8 mouse cellular contexts compared by ENCODE assay signal in genomic region chr9:123478586-123479195, GRCm38 (mm10). TPM values are rescaled to one million over a fixed set of nuclear protein-coding genes. Genes with fewer than 3 reads are reported as not detected.
DNase-seq lines count a peak whose midpoint lies in the region; ATAC-seq and TF ChIP-seq lines count a peak whose summit lies in the region.

TSS of gene Limd1 (plus strand) at chr9:123478706.

- DNase-seq in 3T3-L1 (ENCODE audit: low read depth, low spot score): peak; percentile 63
- peak; percentile 86 to 93 for DNase-seq in adrenal gland, adult (ENCODE audit: inconsistent age in 2 of 2, low spot score in 1 of 2)
- DNase-seq in embryonic facial prominence, embryonic 11.5 days (ENCODE audit: low spot score): no peak
- DNase-seq in heart, adult 9 months (ENCODE audit: low spot score in 2 of 2): peak; percentile 81
- peak; percentile 60 to 65 for DNase-seq in kidney, adult 8-10 months
- DNase-seq in liver, embryonic 14.5 days (ENCODE audit: low read depth in 3 of 3, low spot score in 3 of 3): peak; percentile 38 to 47 (median 45)
- peak; percentile 50 to 54 for DNase-seq in natural killer cell, adult 2 months (ENCODE audit: low spot score in 2 of 2)
- peak; percentile 77 for DNase-seq in stomach, postnatal 0 days (ENCODE audit: low spot score)

- peaks cover 5% of the 10 kb centered on the region for H3K4me1 ChIP-seq in embryonic facial prominence, embryonic 11.5 days (ENCODE audit: control insufficient read depth, insufficient read depth, low read length)
- H3K4me1 ChIP-seq in liver, embryonic 14.5 days (replicated peaks; ENCODE audit: control insufficient read depth in 2 of 2, insufficient read depth in 2 of 2, low read length in 1 of 2): peaks cover 40 to 46% of the 10 kb centered on the region in 2 experiments
- H3K4me1 ChIP-seq in stomach, postnatal 0 days (replicated peaks; ENCODE audit: control insufficient read depth, insufficient read depth): peaks cover 25% of the 10 kb centered on the region

- H3K9me3 ChIP-seq in embryonic facial prominence, embryonic 11.5 days (replicated peaks; ENCODE audit: control insufficient read depth, low read length): no peaks in the 10 kb centered on the region
- H3K9me3 ChIP-seq in liver, embryonic 14.5 days (ENCODE audit: control insufficient read depth, low read length): no peaks in the 10 kb centered on the region
- no peaks in the 10 kb centered on the region for H3K9me3 ChIP-seq in stomach, postnatal 0 days (ENCODE audit: control insufficient read depth, low read length)

- ATAC-seq in embryonic facial prominence, embryonic 11.5 days (replicated peaks; ENCODE audit: insufficient number of reproducible peaks, low FRiP score, low TSS enrichment, low read depth): peak; percentile 75
- peak; percentile 76 for ATAC-seq in liver, embryonic 14.5 days (ENCODE audit: insufficient read depth)
- ATAC-seq in stomach, postnatal 0 days (ENCODE audit: low FRiP score, low TSS enrichment): peak; percentile 93

- no peaks in the 10 kb centered on the region; the same call in 1 of the 2 replicates for H3K36me3 ChIP-seq in embryonic facial prominence, embryonic 11.5 days (replicated peaks; ENCODE audit: control insufficient read depth, insufficient read depth, low read depth, low read length)
- peaks cover 11% of the 10 kb centered on the region for H3K36me3 ChIP-seq in liver, embryonic 14.5 days (replicated peaks; ENCODE audit: control insufficient read depth, insufficient read depth, low read depth)
- no peaks in the 10 kb centered on the region for H3K36me3 ChIP-seq in stomach, postnatal 0 days (ENCODE audit: control insufficient read depth, insufficient read depth, low read length)

- H3K9ac ChIP-seq in embryonic facial prominence, embryonic 11.5 days (replicated peaks; ENCODE audit: low read length): peak within 1 kb of the TSS; percentile 78
- peak within 1 kb of the TSS; percentile 80 for H3K9ac ChIP-seq in liver, embryonic 14.5 days (replicated peaks)
- H3K9ac ChIP-seq in stomach, postnatal 0 days (ENCODE audit: low read length): peak within 1 kb of the TSS; percentile 78

- H3K27ac ChIP-seq in embryonic facial prominence, embryonic 11.5 days (replicated peaks; ENCODE audit: low read depth, low read length): peak within 1 kb of the TSS; percentile 52; the same call in 1 of the 2 replicates
- peak within 1 kb of the TSS; percentile 76 for H3K27ac ChIP-seq in liver, embryonic 14.5 days
- H3K27ac ChIP-seq in stomach, postnatal 0 days (replicated peaks): peak within 1 kb of the TSS; percentile 92

- no peaks in the 10 kb centered on the region for H3K27me3 ChIP-seq in embryonic facial prominence, embryonic 11.5 days (ENCODE audit: control insufficient read depth, insufficient read depth, low read length)
- H3K27me3 ChIP-seq in liver, embryonic 14.5 days (ENCODE audit: control insufficient read depth, insufficient read depth, low read length): no peaks in the 10 kb centered on the region
- H3K27me3 ChIP-seq in stomach, postnatal 0 days (ENCODE audit: control insufficient read depth, insufficient read depth, low read length): no peaks in the 10 kb centered on the region

- peak within 1 kb of the TSS; percentile 83 for H3K4me2 ChIP-seq in embryonic facial prominence, embryonic 11.5 days (ENCODE audit: low read depth, low read length)
- peak within 1 kb of the TSS; percentile 78 for H3K4me2 ChIP-seq in liver, embryonic 14.5 days (ENCODE audit: low read depth)
- peak within 1 kb of the TSS; percentile 92 for H3K4me2 ChIP-seq in stomach, postnatal 0 days (replicated peaks; ENCODE audit: low read depth)

- under 1% methylated on average over 22 of the region's 57 CpGs for WGBS in embryonic facial prominence, embryonic 11.5 days
- WGBS in liver, embryonic 14.5 days (ENCODE audit: insufficient replicate concordance): under 1% methylated on average over 43 of the region's 57 CpGs
- 0% methylated on average over 35 of the region's 57 CpGs for WGBS in stomach, postnatal 0 days

- no peak for TF ChIP-seq EP300 in liver, embryonic 14.5 days (IDR thresholded peaks at IDR 0.05; ENCODE audit: low read depth)
- TF ChIP-seq EP300 in stomach, postnatal 0 days (optimal IDR thresholded peaks at IDR 0.05): no peak

- peak within 1 kb of the TSS; percentile 68 for H3K4me3 ChIP-seq in embryonic facial prominence, embryonic 11.5 days (ENCODE audit: low read depth, low read length)
- H3K4me3 ChIP-seq in liver, embryonic 14.5 days (ENCODE audit: insufficient read depth in 1 of 2, low read depth in 2 of 2, low read length in 2 of 2): peak within 1 kb of the TSS; percentile 71 to 72
- H3K4me3 ChIP-seq in stomach, postnatal 0 days (ENCODE audit: low read depth, low read length): peak within 1 kb of the TSS; percentile 68

- peak; percentile 30; the same call in 1 of the 2 replicates for TF ChIP-seq CTCF in liver, embryonic 14.5 days (IDR thresholded peaks at IDR 0.05; ENCODE audit: low read depth)
- TF ChIP-seq CTCF in stomach, postnatal 0 days (IDR thresholded peaks at IDR 0.05; ENCODE audit: low read depth): peak; percentile 42

RNA-seq across cellular contexts. Expression of gene Limd1, which starts in this region (rescaled TPM):
- 46.0 and 48.3 TPM in 2 replicates for polyA plus RNA-seq in embryonic facial prominence, embryonic 11.5 days (2014; fragmentation: Nextera tagmentation; extraction: Ambion mirVana)
- 10.7 and 12.7 TPM in 2 replicates for polyA plus RNA-seq in liver, embryonic 14.5 days (2012; rRNA removed)
- polyA plus RNA-seq in liver, embryonic 14.5 days (2014; fragmentation: Nextera tagmentation; extraction: Ambion mirVana): 23.2 and 24.2 TPM in 2 replicates
- polyA plus RNA-seq in stomach, postnatal 0 days (2015; fragmentation: Nextera tagmentation; extraction: Ambion mirVana): 22.2 and 23.2 TPM in 2 replicates
